Mouse (Mus musculus) forebrain, embryonic 12.5 days (tissue): ENCODE results near the gene Lnx2. TPM values are rescaled to one million over a fixed set of nuclear protein-coding genes. Genes with fewer than 3 reads are reported as not detected.

ENCODE experiments used
- ATAC-seq: fragments of 200-750 bp; cut with Nextera tagmentation; 2 replicates; pipeline ENCODE4 v1.8.0; 2017; ENCODE audit warnings: moderate TSS enrichment; ENCODE audit not compliant: low FRiP score
- H3K27ac ChIP-seq: fragments of 300-500 bp; sonication (generic); 2 replicates; pipeline ENCODE4 v1.5.1; 2016; ENCODE audit warnings: mild to moderate bottlenecking
- H3K27me3 ChIP-seq: fragments of 300-500 bp; sonication (generic); 2 replicates; pipeline ENCODE4 v1.6.1; 2016; ENCODE audit warnings: mild to moderate bottlenecking
- H3K36me3 ChIP-seq: fragments of 300-500 bp; sonication (generic); replicated peaks from 2 replicates; pipeline ENCODE4 v1.6.1; 2016; ENCODE audit warnings: mild to moderate bottlenecking
- H3K4me1 ChIP-seq: fragments of 300-500 bp; sonication (generic); 2 replicates; pipeline ENCODE4 v1.6.1; 2016
- H3K4me2 ChIP-seq: fragments of 300-500 bp; sonication (generic); 2 replicates; pipeline ENCODE4 v1.6.1; 2016; ENCODE audit warnings: mild to moderate bottlenecking, moderate library complexity
- H3K4me3 ChIP-seq: fragments of 300-500 bp; sonication (generic); replicated peaks from 2 replicates; pipeline ENCODE4 v1.5.1; 2016; ENCODE audit warnings: mild to moderate bottlenecking
- H3K9ac ChIP-seq: fragments of 300-500 bp; sonication (generic); 2 replicates; pipeline ENCODE4 v1.6.1; 2016; ENCODE audit warnings: mild to moderate bottlenecking
- H3K9me3 ChIP-seq: fragments of 300-500 bp; sonication (generic); 2 replicates; pipeline ENCODE4 v1.6.1; 2016
- WGBS: fragments of 180-500 bp; shearing (Covaris S2); methylation state at CpG from one replicate; pipeline ENCODE4 v1.1.7; 2016; 5-methylcytosine and 5-hydroxymethylcytosine counted together
- polyA plus RNA-seq: library from polyadenylated mRNA; unstranded; fragments of >200 nt; fragmentation: Nextera tagmentation; extraction: Ambion mirVana; gene quantifications from 2 replicates; pipeline ENCODE4 v1.2.1, GENCODE M21; 2016

The Lnx2 gene
- polyA plus RNA-seq = 7.4 and 7.7 TPM in 2 replicates

GRCm38 (mm10) chr5:147076026-147076798 lies at the start of gene Lnx2:
TSS of gene Lnx2 (minus strand) at chr5:147076586.
- H3K9ac ChIP-seq = peak within 1 kb of the TSS; percentile 79
- WGBS = under 1% methylated on average over 65 of the region's 65 CpGs

GRCm38 (mm10) chr5:147125542-147126185 lies 49.3 kb upstream of the Lnx2 start:
- H3K4me2 ChIP-seq = no peak overlapping the region
- no peak overlapping the region for H3K4me3 ChIP-seq
- H3K27ac ChIP-seq = no peak overlapping the region
- no peak overlapping the region for H3K9ac ChIP-seq
- WGBS = 90% methylated on average over 13 of the region's 13 CpGs
- H3K27me3 ChIP-seq = peaks cover 29% of the 10 kb centered on the region
- no peaks in the 10 kb centered on the region for H3K36me3 ChIP-seq
- peaks cover 8% of the 10 kb centered on the region; the same call in 1 of the 2 replicates for H3K4me1 ChIP-seq
- no peak for ATAC-seq
- peaks cover 5% of the 10 kb centered on the region; the same call in 1 of the 2 replicates for H3K9me3 ChIP-seq

More at GRCm38 (mm10) chr5:147076026-147076798, at the start of gene Lnx2:
- Histone ChIP-seq H3K27me3 (0 out of 2 replicates have a peak, but pooled peaks cover 4% of the 10 kb centered on the region), H3K36me3 (no peaks in the 10 kb centered on the region; the same call in 1 of the 2 replicates), H3K4me1 (peaks cover 25% of the 10 kb centered on the region), H3K4me3 (peak within 1 kb of the TSS; percentile 78), H3K4me2 (peak within 1 kb of the TSS; percentile 94), H3K27ac (peak within 1 kb of the TSS; percentile 89), H3K9me3 (no peaks in the 10 kb centered on the region)
- peak; percentile 99 for ATAC-seq

GRCm38 (mm10) chr5:147124794-147125193 lies 48.4 kb upstream of the Lnx2 start:
- peaks cover 5% of the 10 kb centered on the region; the same call in 1 of the 2 replicates for H3K9me3 ChIP-seq
- no peak overlapping the region for H3K9ac ChIP-seq
- H3K27me3 ChIP-seq = peaks cover 26% of the 10 kb centered on the region
- no peak overlapping the region for H3K4me3 ChIP-seq
- 53% methylated on average over 9 of the region's 9 CpGs for WGBS
- H3K27ac ChIP-seq = no peak overlapping the region
- peaks cover 8% of the 10 kb centered on the region; the same call in 1 of the 2 replicates for H3K4me1 ChIP-seq
- no peak overlapping the region for H3K4me2 ChIP-seq
- H3K36me3 ChIP-seq = no peaks in the 10 kb centered on the region
- ATAC-seq = peak; percentile 44; the same call in 1 of the 2 replicates

GRCm38 (mm10) chr5:147121146-147121545 lies 44.8 kb upstream of the Lnx2 start:
- Histone ChIP-seq H3K27me3 (peaks cover 18% of the 10 kb centered on the region), H3K36me3 (no peaks in the 10 kb centered on the region), H3K27ac (no peak overlapping the region), H3K4me3 (no peak overlapping the region), H3K9me3 (peaks cover 5% of the 10 kb centered on the region; the same call in 1 of the 2 replicates), H3K9ac (no peak overlapping the region), H3K4me1 (peaks cover 13% of the 10 kb centered on the region; the same call in 1 of the 2 replicates), H3K4me2 (no peak overlapping the region)
- ATAC-seq = no peak
- 92% methylated on average over 4 of the region's 4 CpGs for WGBS

GRCm38 (mm10) chr5:147117027-147117426 lies 40.6 kb upstream of the Lnx2 start:
- ATAC-seq = no peak
- H3K36me3 ChIP-seq = peaks cover 9% of the 10 kb centered on the region; the same call in 1 of the 2 replicates
- H3K9me3 ChIP-seq = peaks cover 11% of the 10 kb centered on the region; the same call in 1 of the 2 replicates
- H3K9ac ChIP-seq = no peak overlapping the region
- WGBS = 13% methylated on average over 6 of the region's 6 CpGs
- no peaks in the 10 kb centered on the region for H3K27me3 ChIP-seq
- H3K4me2 ChIP-seq = no peak overlapping the region
- peaks cover 6% of the 10 kb centered on the region; the same call in 1 of the 2 replicates for H3K4me1 ChIP-seq
- H3K4me3 ChIP-seq = no peak overlapping the region
- no peak overlapping the region for H3K27ac ChIP-seq

- H3K9ac ChIP-seq = no peak overlapping the region
- H3K4me2 ChIP-seq = no peak overlapping the region
- WGBS = 91% methylated on average over 4 of the region's 4 CpGs
- H3K4me1 ChIP-seq = peaks cover 6% of the 10 kb centered on the region; the same call in 1 of the 2 replicates
- H3K27ac ChIP-seq = no peak overlapping the region
- peaks cover 18% of the 10 kb centered on the region for H3K36me3 ChIP-seq
- ATAC-seq = no peak
- no peaks in the 10 kb centered on the region for H3K27me3 ChIP-seq
- no peak overlapping the region for H3K4me3 ChIP-seq
- 0 out of 2 replicates have a peak, but pooled peaks cover 5% of the 10 kb centered on the region for H3K9me3 ChIP-seq
These were observed 39.2 kb upstream of the Lnx2 start for GRCm38 (mm10) chr5:147115631-147116030.

- no peak overlapping the region for H3K27ac ChIP-seq
- H3K4me3 ChIP-seq = no peak overlapping the region
- peaks cover 22% of the 10 kb centered on the region for H3K36me3 ChIP-seq
- 0 out of 2 replicates have a peak, but pooled peaks cover 5% of the 10 kb centered on the region for H3K9me3 ChIP-seq
- ATAC-seq = no peak
- H3K4me2 ChIP-seq = no peak overlapping the region
- 75% methylated on average over 7 of the region's 7 CpGs for WGBS
- peaks cover 6% of the 10 kb centered on the region; the same call in 1 of the 2 replicates for H3K4me1 ChIP-seq
- no peaks in the 10 kb centered on the region for H3K27me3 ChIP-seq
- no peak overlapping the region for H3K9ac ChIP-seq
These were observed 38.4 kb upstream of the Lnx2 start for GRCm38 (mm10) chr5:147114738-147115137.

GRCm38 (mm10) chr5:147108861-147109591 lies 32.6 kb upstream of the Lnx2 start:
- peaks cover 57% of the 10 kb centered on the region for H3K36me3 ChIP-seq
- 92% methylated on average over 13 of the region's 13 CpGs for WGBS

GRCm38 (mm10) chr5:147107276-147107675 lies 30.9 kb upstream of the Lnx2 start:
- ATAC-seq = no peak
- H3K4me1 ChIP-seq = no peaks in the 10 kb centered on the region
- no peak overlapping the region for H3K4me2 ChIP-seq
- H3K27me3 ChIP-seq = no peaks in the 10 kb centered on the region
- no peaks in the 10 kb centered on the region for H3K9me3 ChIP-seq
- 98% methylated on average over 3 of the region's 3 CpGs for WGBS
- no peak overlapping the region for H3K27ac ChIP-seq
- peaks cover 54% of the 10 kb centered on the region for H3K36me3 ChIP-seq
- no peak overlapping the region for H3K4me3 ChIP-seq
- H3K9ac ChIP-seq = no peak overlapping the region

More at GRCm38 (mm10) chr5:147108861-147109591, 32.6 kb upstream of the Lnx2 start:
- Histone ChIP-seq H3K4me1 (no peaks in the 10 kb centered on the region), H3K9ac (no peak overlapping the region), H3K4me3 (no peak overlapping the region), H3K4me2 (no peak overlapping the region), H3K9me3 (no peaks in the 10 kb centered on the region), H3K27me3 (no peaks in the 10 kb centered on the region), H3K27ac (no peak overlapping the region)
- ATAC-seq = no peak

- Histone ChIP-seq H3K4me1 (no peaks in the 10 kb centered on the region), H3K27me3 (no peaks in the 10 kb centered on the region), H3K27ac (no peak overlapping the region), H3K4me3 (no peak overlapping the region), H3K36me3 (peaks cover 49% of the 10 kb centered on the region), H3K9me3 (no peaks in the 10 kb centered on the region), H3K4me2 (no peak overlapping the region), H3K9ac (no peak overlapping the region)
- 90% methylated on average over 6 of the region's 6 CpGs for WGBS
- no peak for ATAC-seq
These were observed 25.9 kb upstream of the Lnx2 start for GRCm38 (mm10) chr5:147102295-147102694.

GRCm38 (mm10) chr5:147100180-147100579 lies 23.8 kb upstream of the Lnx2 start:
- 79% methylated on average over 2 of the region's 2 CpGs for WGBS
- ATAC-seq = no peak

GRCm38 (mm10) chr5:147098667-147099066 lies 22.3 kb upstream of the Lnx2 start:
- peaks cover 24% of the 10 kb centered on the region for H3K36me3 ChIP-seq
- ATAC-seq = no peak

More at GRCm38 (mm10) chr5:147100180-147100579, 23.8 kb upstream of the Lnx2 start:
- Histone ChIP-seq H3K9ac (no peak overlapping the region), H3K27me3 (no peaks in the 10 kb centered on the region), H3K4me1 (no peaks in the 10 kb centered on the region), H3K27ac (no peak overlapping the region), H3K4me2 (no peak overlapping the region), H3K9me3 (no peaks in the 10 kb centered on the region), H3K4me3 (no peak overlapping the region), H3K36me3 (peaks cover 33% of the 10 kb centered on the region)

More at GRCm38 (mm10) chr5:147098667-147099066, 22.3 kb upstream of the Lnx2 start:
- Histone ChIP-seq H3K27me3 (no peaks in the 10 kb centered on the region), H3K9me3 (no peaks in the 10 kb centered on the region), H3K4me3 (no peak overlapping the region), H3K27ac (no peak overlapping the region), H3K4me1 (no peaks in the 10 kb centered on the region), H3K9ac (no peak overlapping the region), H3K4me2 (no peak overlapping the region)
- 91% methylated on average over 7 of the region's 7 CpGs for WGBS
